Mouse (Mus musculus) stomach, postnatal 0 days (tissue): ENCODE results near the gene Hspa5.

Experiments
- CTCF ChIP-seq: IDR thresholded peaks from 2 replicates; pipeline ENCODE4 v1.5.1; 2016; ENCODE audit warnings: antibody characterized with exemption, low read depth, mild to moderate bottlenecking, moderate library complexity
- EP300 ChIP-seq: optimal IDR thresholded peaks from 2 replicates; pipeline ENCODE3; 2016; ENCODE audit warnings: antibody characterized with exemption

GRCm38 (mm10) chr2:34757341-34757740 is 14.4 kb upstream of the Hspa5 start:
- TF ChIP-seq CTCF (no peak), EP300 (no peak)
